Mouse (Mus musculus): Measurements from ENCODE around the gene Lgr6.

Gene Lgr6

GRCm38 (mm10) chr1:135079021-135079420 lies 26.1 kb downstream of the Lgr6 start:
- no peak for DNase-seq (ENCODE audit: low read depth)

GRCm38 (mm10) chr1:135076470-135076869 lies 28.6 kb downstream of the Lgr6 start:
- no peak for DNase-seq (ENCODE audit: low read depth)

GRCm38 (mm10) chr1:135075270-135075669 lies 29.8 kb downstream of the Lgr6 start:
- no peak for DNase-seq (ENCODE audit: low read depth)

- no peak for DNase-seq (ENCODE audit: low read depth)
These were observed 32.4 kb downstream of the Lgr6 start for GRCm38 (mm10) chr1:135072643-135073042.

- no peak for DNase-seq (ENCODE audit: low read depth)
These were observed 35.2 kb downstream of the Lgr6 start for GRCm38 (mm10) chr1:135069841-135070240.

- peak; percentile 12 for DNase-seq (ENCODE audit: low read depth)
These were observed 40.6 kb downstream of the Lgr6 start for GRCm38 (mm10) chr1:135064525-135064924.

- DNase-seq (ENCODE audit: low read depth) = peak; percentile 10
These were observed 42.1 kb downstream of the Lgr6 start for GRCm38 (mm10) chr1:135062936-135063335.

GRCm38 (mm10) chr1:135061300-135061699 lies 43.8 kb downstream of the Lgr6 start:
- DNase-seq (ENCODE audit: low read depth) = no peak

- no peak for DNase-seq (ENCODE audit: low read depth)
These were observed 44.9 kb downstream of the Lgr6 start for GRCm38 (mm10) chr1:135060174-135060573.

- no peak for DNase-seq (ENCODE audit: low read depth)
These were observed 48.2 kb downstream of the Lgr6 start for GRCm38 (mm10) chr1:135056901-135057300.

- DNase-seq (ENCODE audit: low read depth) = no peak
These were observed 51.0 kb downstream of the Lgr6 start for GRCm38 (mm10) chr1:135054121-135054520.

- DNase-seq (ENCODE audit: low read depth) = no peak
These were observed 60.6 kb downstream of the Lgr6 start for GRCm38 (mm10) chr1:135044439-135044838.

- DNase-seq (ENCODE audit: low read depth) = no peak
These were observed 68.8 kb downstream of the Lgr6 start for GRCm38 (mm10) chr1:135036297-135036696.

GRCm38 (mm10) chr1:135032658-135033057 lies 72.4 kb downstream of the Lgr6 start:
- DNase-seq (ENCODE audit: low read depth) = no peak

GRCm38 (mm10) chr1:135030121-135030520 lies 75.0 kb downstream of the Lgr6 start:
- peak; percentile 21 for DNase-seq (ENCODE audit: low read depth)

- DNase-seq (ENCODE audit: low read depth) = no peak
These were observed 78.8 kb downstream of the Lgr6 start for GRCm38 (mm10) chr1:135026275-135026674.

GRCm38 (mm10) chr1:135023583-135023982 lies 81.5 kb downstream of the Lgr6 start:
- peak; percentile 22 for DNase-seq (ENCODE audit: low read depth)

GRCm38 (mm10) chr1:135021936-135022335 lies 83.1 kb downstream of the Lgr6 start:
- no peak for DNase-seq (ENCODE audit: low read depth)

GRCm38 (mm10) chr1:135020970-135021369 lies 84.1 kb downstream of the Lgr6 start:
- DNase-seq (ENCODE audit: low read depth) = no peak

GRCm38 (mm10) chr1:135020281-135020940 lies 84.7 kb downstream of the Lgr6 start:
- no peak for DNase-seq (ENCODE audit: low read depth)

- DNase-seq (ENCODE audit: low read depth) = no peak
These were observed 85.3 kb downstream of the Lgr6 start for GRCm38 (mm10) chr1:135019775-135020167.

- no peak for DNase-seq (ENCODE audit: low read depth)
These were observed 85.8 kb downstream of the Lgr6 start for GRCm38 (mm10) chr1:135019087-135019774.

- DNase-seq (ENCODE audit: low read depth) = no peak
These were observed 87.4 kb downstream of the Lgr6 start for GRCm38 (mm10) chr1:135017656-135018015.

All from induced T-regulatory cell, adult 2 months (primary cell).